Mouse (Mus musculus): ENCODE measurements around the gene Zbtb37. TPM values are rescaled to one million over a fixed set of nuclear protein-coding genes. Genes with fewer than 3 reads are reported as not detected.

Gene Zbtb37
- total and polyA plus RNA-seq, 2 experiments = 0.33 to 4.4 TPM

- H3K4me1 ChIP-seq (ENCODE audit: control insufficient read depth, insufficient read depth, low read length) = peaks cover 17% of the 10 kb centered on the region; the same call in 1 of the 2 replicates
- no peak for TF ChIP-seq POLR2A (IDR thresholded peaks at IDR 0.05; ENCODE audit: extremely low read depth, insufficient read depth, low read length)
- no peak for TF ChIP-seq CTCF (IDR thresholded peaks at IDR 0.05; ENCODE audit: low read depth, low read length)
- peaks cover 38% of the 10 kb centered on the region for H3K36me3 ChIP-seq (ENCODE audit: control insufficient read depth, insufficient read depth, low read length)
- no peak overlapping the region for H3K9ac ChIP-seq (ENCODE audit: low read depth, low read length)
- WGBS = 73% methylated on average over 3 of the region's 3 CpGs
- no peaks in the 10 kb centered on the region for H3K79me2 ChIP-seq (ENCODE audit: control insufficient read depth, insufficient read depth, low read length)
- H3K27me3 ChIP-seq (ENCODE audit: control insufficient read depth, insufficient read depth, low read length) = no peaks in the 10 kb centered on the region
- no peak overlapping the region for H3K27ac ChIP-seq (replicated peaks; ENCODE audit: insufficient read depth, low read depth, low read length)
- no peak for DNase-seq (ENCODE audit: extremely low read depth, low read depth, low spot score)
- H3K4me3 ChIP-seq (ENCODE audit: insufficient read depth, low read depth, low read length) = no peak overlapping the region
Measured at GRCm38 (mm10) chr1:161039741-161040425, 5.2 kb upstream of the Zbtb37 start.

- Histone ChIP-seq H3K27me3 (ENCODE audit: control insufficient read depth, insufficient read depth, low read length) (no peaks in the 10 kb centered on the region), H3K27ac (replicated peaks; ENCODE audit: insufficient read depth, low read depth, low read length) (no peak overlapping the region), H3K4me1 (ENCODE audit: control insufficient read depth, insufficient read depth, low read length) (peaks cover 17% of the 10 kb centered on the region; the same call in 1 of the 2 replicates), H3K79me2 (ENCODE audit: control insufficient read depth, insufficient read depth, low read length) (no peaks in the 10 kb centered on the region), H3K4me3 (ENCODE audit: insufficient read depth, low read depth, low read length) (no peak overlapping the region), H3K36me3 (ENCODE audit: control insufficient read depth, insufficient read depth, low read length) (peaks cover 35% of the 10 kb centered on the region), H3K9ac (ENCODE audit: low read depth, low read length) (no peak overlapping the region)
- TF ChIP-seq POLR2A (IDR thresholded peaks at IDR 0.05; ENCODE audit: extremely low read depth, insufficient read depth, low read length) (no peak), CTCF (IDR thresholded peaks at IDR 0.05; ENCODE audit: low read depth, low read length) (no peak)
- no peak for DNase-seq (ENCODE audit: extremely low read depth, low read depth, low spot score)
- 74% methylated on average over 3 of the region's 3 CpGs for WGBS
Measured at GRCm38 (mm10) chr1:161038968-161039721, 4.5 kb upstream of the Zbtb37 start.

GRCm38 (mm10) chr1:161038004-161038403 lies 3.4 kb upstream of the Zbtb37 start:
- no peak overlapping the region for H3K9ac ChIP-seq (ENCODE audit: low read depth, low read length)
- TF ChIP-seq CTCF (IDR thresholded peaks at IDR 0.05; ENCODE audit: low read depth, low read length) = no peak

GRCm38 (mm10) chr1:161037599-161037998 lies 3.0 kb upstream of the Zbtb37 start:
- TF ChIP-seq CTCF (IDR thresholded peaks at IDR 0.05; ENCODE audit: low read depth, low read length) = no peak
- TF ChIP-seq POLR2A (IDR thresholded peaks at IDR 0.05; ENCODE audit: extremely low read depth, insufficient read depth, low read length) = no peak
- H3K27me3 ChIP-seq (ENCODE audit: control insufficient read depth, insufficient read depth, low read length) = no peaks in the 10 kb centered on the region
- peaks cover 17% of the 10 kb centered on the region; the same call in 1 of the 2 replicates for H3K4me1 ChIP-seq (ENCODE audit: control insufficient read depth, insufficient read depth, low read length)
- H3K36me3 ChIP-seq (ENCODE audit: control insufficient read depth, insufficient read depth, low read length) = peaks cover 35% of the 10 kb centered on the region
- H3K79me2 ChIP-seq (ENCODE audit: control insufficient read depth, insufficient read depth, low read length) = no peaks in the 10 kb centered on the region
- DNase-seq (ENCODE audit: extremely low read depth, low read depth, low spot score) = no peak
- no peak overlapping the region for H3K4me3 ChIP-seq (ENCODE audit: insufficient read depth, low read depth, low read length)
- 40% methylated on average over 3 of the region's 3 CpGs for WGBS
- H3K27ac ChIP-seq (replicated peaks; ENCODE audit: insufficient read depth, low read depth, low read length) = no peak overlapping the region
- no peak overlapping the region for H3K9ac ChIP-seq (ENCODE audit: low read depth, low read length)

More at GRCm38 (mm10) chr1:161038004-161038403, 3.4 kb upstream of the Zbtb37 start:
- no peak overlapping the region for H3K4me3 ChIP-seq (ENCODE audit: insufficient read depth, low read depth, low read length)
- 45% methylated on average over 3 of the region's 3 CpGs for WGBS
- H3K27me3 ChIP-seq (ENCODE audit: control insufficient read depth, insufficient read depth, low read length) = no peaks in the 10 kb centered on the region
- no peak overlapping the region for H3K27ac ChIP-seq (replicated peaks; ENCODE audit: insufficient read depth, low read depth, low read length)
- H3K4me1 ChIP-seq (ENCODE audit: control insufficient read depth, insufficient read depth, low read length) = peaks cover 17% of the 10 kb centered on the region; the same call in 1 of the 2 replicates
- H3K36me3 ChIP-seq (ENCODE audit: control insufficient read depth, insufficient read depth, low read length) = peaks cover 35% of the 10 kb centered on the region
- H3K79me2 ChIP-seq (ENCODE audit: control insufficient read depth, insufficient read depth, low read length) = no peaks in the 10 kb centered on the region
- no peak for DNase-seq (ENCODE audit: extremely low read depth, low read depth, low spot score)

GRCm38 (mm10) chr1:161037026-161037425 lies 2.4 kb upstream of the Zbtb37 start:
- Histone ChIP-seq H3K4me3 (ENCODE audit: insufficient read depth, low read depth, low read length) (peak overlapping the region; percentile 28; the same call in 1 of the 2 replicates), H3K27ac (replicated peaks; ENCODE audit: insufficient read depth, low read depth, low read length) (no peak overlapping the region), H3K9ac (ENCODE audit: low read depth, low read length) (no peak overlapping the region), H3K4me1 (ENCODE audit: control insufficient read depth, insufficient read depth, low read length) (peaks cover 17% of the 10 kb centered on the region; the same call in 1 of the 2 replicates), H3K27me3 (ENCODE audit: control insufficient read depth, insufficient read depth, low read length) (no peaks in the 10 kb centered on the region), H3K36me3 (ENCODE audit: control insufficient read depth, insufficient read depth, low read length) (peaks cover 33% of the 10 kb centered on the region), H3K79me2 (ENCODE audit: control insufficient read depth, insufficient read depth, low read length) (no peaks in the 10 kb centered on the region)
- 5% methylated on average over 1 of the region's 1 CpGs for WGBS
- no peak for DNase-seq (ENCODE audit: extremely low read depth, low read depth, low spot score)
- no peak for TF ChIP-seq POLR2A (IDR thresholded peaks at IDR 0.05; ENCODE audit: extremely low read depth, insufficient read depth, low read length)
- TF ChIP-seq CTCF (IDR thresholded peaks at IDR 0.05; ENCODE audit: low read depth, low read length) = no peak
